Mouse (Mus musculus) liver, embryonic 14.5 days (tissue): Measurements from ENCODE around the gene Nrp2. TPM values are rescaled to one million over a fixed set of nuclear protein-coding genes. Genes with fewer than 3 reads are reported as not detected.

Experiments
- ATAC-seq: fragments of 200-750 bp; cut with Nextera tagmentation; 2 replicates; pipeline ENCODE4 v1.8.0; 2017; ENCODE audit warnings: moderate number of reproducible peaks, mild to moderate bottlenecking, moderate library complexity; ENCODE audit not compliant: insufficient read depth
- DNase-seq, 3 experiments: peaks; one replicate each; pipeline ENCODE4 v3.0.0-alpha.2; 2012 to 2013; ENCODE audit warnings: low read depth in 3 of 3, low spot score in 3 of 3
- H3K27ac ChIP-seq: fragments of 300-500 bp; sonication (generic); 2 replicates; pipeline ENCODE4 v1.5.1; 2014; ENCODE audit warnings: moderate library complexity, mild to moderate bottlenecking, control low read depth, inconsistent platforms
- H3K27me3 ChIP-seq: fragments of 300-500 bp; sonication (generic); 2 replicates; pipeline ENCODE4 v1.6.1; 2014; ENCODE audit warnings: mild to moderate bottlenecking, low read length, moderate library complexity; ENCODE audit not compliant: control insufficient read depth, insufficient read depth
- H3K36me3 ChIP-seq: fragments of 300-500 bp; sonication (generic); replicated peaks from 2 replicates; pipeline ENCODE4 v1.6.1; 2014; ENCODE audit warnings: low read depth; ENCODE audit not compliant: control insufficient read depth, insufficient read depth
- H3K4me1 ChIP-seq, 2 experiments: fragments of 200-500 bp in 1 of 2; fragments of 300-500 bp in 1 of 2; sonication (generic) in 1 of 2; replicated peaks; 2 replicates each; pipeline ENCODE4 v1.6.1; 2012 to 2014; ENCODE audit warnings: antibody characterized with exemption in 1 of 2, inconsistent platforms in 1 of 2, low read length in 1 of 2; ENCODE audit not compliant: control insufficient read depth in 2 of 2, insufficient read depth in 2 of 2
- H3K4me2 ChIP-seq: fragments of 300-500 bp; sonication (generic); 2 replicates; pipeline ENCODE4 v1.6.1; 2014; ENCODE audit warnings: low read depth, mild to moderate bottlenecking, control low read depth, moderate library complexity
- H3K4me3 ChIP-seq, 2 experiments: fragments of 200-500 bp in 1 of 2; fragments of 300-500 bp in 1 of 2; sonication (generic) in 1 of 2; 2 replicates each; pipeline ENCODE4 v1.5.1; 2012 to 2014; ENCODE audit warnings: low read depth in 2 of 2, low read length in 2 of 2, mild to moderate bottlenecking in 2 of 2, control low read depth in 1 of 2, inconsistent platforms in 1 of 2, moderate library complexity in 1 of 2; ENCODE audit not compliant: insufficient read depth in 1 of 2
- H3K9ac ChIP-seq: fragments of 300-500 bp; sonication (generic); replicated peaks from 2 replicates; pipeline ENCODE4 v1.6.1; 2014; ENCODE audit warnings: mild to moderate bottlenecking, control low read depth, moderate library complexity
- H3K9me3 ChIP-seq: fragments of 300-500 bp; sonication (generic); 2 replicates; pipeline ENCODE4 v1.6.1; 2016; ENCODE audit warnings: low read length, mixed read lengths; ENCODE audit not compliant: control insufficient read depth
- CTCF ChIP-seq: IDR thresholded peaks from 2 replicates; pipeline ENCODE4 v1.5.1; 2016; ENCODE audit warnings: antibody characterized with exemption, low read depth, control low read depth
- EP300 ChIP-seq: IDR thresholded peaks from 2 replicates; pipeline ENCODE4 v1.6.1; 2016; ENCODE audit warnings: antibody characterized with exemption, low read depth
- WGBS: fragments of 180-500 bp; shearing (Covaris S2); extraction: QIAGEN DNeasy Blood & Tissue Kit; methylation state at CpG from one replicate; pipeline ENCODE4 v1.1.7; 2014; ENCODE audit not compliant: insufficient replicate concordance; 5-methylcytosine and 5-hydroxymethylcytosine counted together
- polyA plus RNA-seq, 2 experiments: library from polyadenylated mRNA; depleted of rRNA in 1 of 2; stranded (reverse) in 1 of 2; unstranded in 1 of 2; fragments of >200 nt; fragmentation: Nextera tagmentation in 1 of 2; extraction: Ambion mirVana in 1 of 2; gene quantifications; 2 replicates each; pipeline versions ENCODE4 v1.2.1 to v1.2.3; 2012 to 2014

Nrp2 gene
- polyA plus RNA-seq, 2 experiments = 0.32 to 0.76 TPM

- Histone ChIP-seq H3K27me3 (no peaks in the 10 kb centered on the region; the same call in 1 of the 2 replicates), H3K4me1 (no peaks in the 10 kb centered on the region), H3K9me3 (no peaks in the 10 kb centered on the region), H3K4me2 (no peak overlapping the region), H3K9ac (no peak overlapping the region), H3K36me3 (no peaks in the 10 kb centered on the region), H3K27ac (no peak overlapping the region), H3K4me3 (no peak overlapping the region)
- 72% methylated on average over 7 of the region's 7 CpGs for WGBS
- DNase-seq (no peak), ATAC-seq (no peak)
- TF ChIP-seq EP300 (no peak), CTCF (no peak)
These were observed 108.1 kb downstream of the Nrp2 start for GRCm38 (mm10) chr1:62811141-62811540.

- Histone ChIP-seq H3K4me2 (no peak overlapping the region), H3K27ac (no peak overlapping the region), H3K4me3 (no peak overlapping the region), H3K27me3 (no peaks in the 10 kb centered on the region; the same call in 1 of the 2 replicates), H3K36me3 (no peaks in the 10 kb centered on the region), H3K9me3 (no peaks in the 10 kb centered on the region), H3K4me1 (no peaks in the 10 kb centered on the region), H3K9ac (no peak overlapping the region)
- no peak for DNase-seq
- ATAC-seq = no peak
- WGBS = 59% methylated on average over 10 of the region's 10 CpGs
- no peak for TF ChIP-seq EP300
- TF ChIP-seq CTCF = no peak
These were observed 109.9 kb downstream of the Nrp2 start for GRCm38 (mm10) chr1:62812701-62813684.

DNA sequence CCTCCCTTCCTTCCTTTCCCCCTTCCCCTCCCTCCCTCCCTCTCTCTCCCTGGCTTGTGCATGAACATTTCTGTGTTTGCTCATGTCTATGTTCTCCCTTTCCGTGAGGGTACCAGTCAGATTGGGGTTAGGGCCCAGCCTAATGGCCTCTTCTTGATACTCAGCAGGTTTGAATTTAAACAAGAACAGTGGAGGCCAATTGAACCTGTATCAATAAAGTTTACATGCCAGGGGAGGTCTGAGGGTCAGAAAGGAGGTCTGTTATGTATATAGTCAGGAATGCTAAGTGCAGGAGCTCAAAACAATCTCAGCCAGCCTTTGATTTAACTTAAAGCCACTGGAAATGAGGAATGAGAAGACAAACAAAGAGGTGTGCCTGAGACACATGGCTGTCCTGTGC is 110.9 kb downstream of the Nrp2 start:
- Histone ChIP-seq H3K27me3 (no peaks in the 10 kb centered on the region; the same call in 1 of the 2 replicates), H3K27ac (no peak overlapping the region), H3K4me3 (no peak overlapping the region), H3K4me1 (no peaks in the 10 kb centered on the region), H3K9ac (no peak overlapping the region), H3K4me2 (no peak overlapping the region), H3K36me3 (no peaks in the 10 kb centered on the region), H3K9me3 (no peaks in the 10 kb centered on the region)
- no peak for TF ChIP-seq CTCF
- TF ChIP-seq EP300 = no peak
- DNase-seq (no peak), ATAC-seq (no peak)
- 62% methylated on average over 1 of the region's 1 CpGs for WGBS

DNA sequence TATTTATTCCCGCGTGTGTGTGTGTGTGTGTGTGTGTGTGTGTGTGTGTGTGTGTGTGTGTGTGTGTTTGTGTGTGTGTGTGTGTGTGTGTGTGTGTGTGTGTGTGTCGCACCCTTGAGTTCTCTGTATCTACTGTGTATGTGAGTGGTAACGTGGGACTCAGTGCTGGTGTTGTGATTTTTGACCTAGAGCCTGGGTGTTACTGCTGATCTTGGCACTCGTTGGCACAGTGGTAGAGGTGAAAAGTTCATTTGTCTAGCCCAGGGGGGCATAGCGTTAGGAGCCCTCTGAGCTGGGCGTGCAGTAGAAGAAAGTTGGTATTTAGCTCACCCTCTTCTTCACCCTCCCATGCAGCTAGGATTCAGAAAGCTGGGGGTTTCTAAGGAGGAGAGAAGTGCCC is 114.5 kb downstream of the Nrp2 start:
- Histone ChIP-seq H3K4me3 (no peak overlapping the region), H3K27ac (no peak overlapping the region), H3K36me3 (no peaks in the 10 kb centered on the region), H3K9ac (no peak overlapping the region), H3K9me3 (no peaks in the 10 kb centered on the region), H3K4me2 (no peak overlapping the region), H3K27me3 (no peaks in the 10 kb centered on the region; the same call in 1 of the 2 replicates), H3K4me1 (no peaks in the 10 kb centered on the region)
- ATAC-seq (no peak), DNase-seq (no peak)
- WGBS = 69% methylated on average over 7 of the region's 7 CpGs
- no peak for TF ChIP-seq CTCF
- TF ChIP-seq EP300 = no peak

- Histone ChIP-seq H3K9ac (no peak overlapping the region), H3K27me3 (no peaks in the 10 kb centered on the region; the same call in 1 of the 2 replicates), H3K36me3 (no peaks in the 10 kb centered on the region), H3K9me3 (no peaks in the 10 kb centered on the region), H3K4me2 (no peak overlapping the region), H3K27ac (no peak overlapping the region), H3K4me3 (no peak overlapping the region), H3K4me1 (no peaks in the 10 kb centered on the region)
- TF ChIP-seq EP300 (no peak), CTCF (peak; percentile 54)
- 51% methylated on average over 3 of the region's 3 CpGs for WGBS
- ATAC-seq (no peak), DNase-seq (no peak)
These were observed 117.1 kb downstream of the Nrp2 start for GRCm38 (mm10) chr1:62820170-62820569.
